Mouse (Mus musculus): ENCODE measurements around the gene Etv5.

GRCm38 (mm10) chr16:22374898-22375297 lies 64.6 kb downstream of the Etv5 start:
- TF ChIP-seq GATA1 (IDR thresholded peaks at IDR 0.05; ENCODE audit: borderline replicate concordance, low read length) = no peak
- no peak for TF ChIP-seq FLI1 (IDR thresholded peaks at IDR 0.05; ENCODE audit: low read length)

Measured in megakaryocyte, embryonic 14.5 days (primary cell).